Mouse (Mus musculus): ENCODE data around the gene Slc26a8.
A peak's percentile ranks its signal among the peaks of the same experiment; 100 is the strongest.

Gene Slc26a8

GRCm38 (mm10) chr17:28592998-28593397 lies 97.0 kb downstream of the Slc26a8 start:
- DNase-seq (ENCODE audit: low read depth, low spot score), result peak; percentile 94

- DNase-seq (ENCODE audit: low read depth, low spot score), result no peak
Observed at GRCm38 (mm10) chr17:28591476-28591875, 98.6 kb downstream of the Slc26a8 start.

DNA sequence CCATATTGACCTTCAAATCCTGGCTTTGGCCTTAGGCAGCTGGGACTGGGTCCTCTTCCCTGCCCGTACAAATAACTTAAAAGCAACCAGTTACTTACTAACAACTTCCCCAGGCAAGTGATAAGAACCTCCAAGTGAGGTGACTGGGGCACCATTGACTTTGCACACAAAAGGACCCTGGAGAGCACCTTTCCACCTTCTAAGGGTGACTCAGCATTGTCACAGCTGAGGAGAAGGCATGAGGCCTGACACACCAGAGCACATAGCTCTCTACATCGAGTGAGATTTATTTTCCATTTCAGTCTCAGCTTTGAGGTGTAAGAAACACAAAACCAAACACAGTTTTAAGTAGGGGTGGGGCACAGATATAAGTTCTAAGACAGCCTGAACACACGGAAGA lies 99.4 kb downstream of the Slc26a8 start:
- peak; percentile 76 for DNase-seq (ENCODE audit: low read depth, low spot score)

GRCm38 (mm10) chr17:28588591-28588990 lies 101.4 kb downstream of the Slc26a8 start:
- DNase-seq (ENCODE audit: low read depth, low spot score), result no peak

All from R1 (cell line).